9 mouse cellular contexts compared by ENCODE assay signal in genomic region chrX:105391680-105392462, GRCm38 (mm10).
A peak's percentile ranks its signal among the peaks of the same experiment; 100 is the strongest.
DNase-seq lines count a peak whose midpoint lies in the region; ATAC-seq lines count a peak whose summit lies in the region.
"Had no signal": no experiment of that assay in that cellular context is flagged by ENCODE, and none has a peak within 500 bp of the region (broad histone marks: within the 10 kb centered on the region; RNA-seq: fewer than 3 reads in every experiment).

No protein-coding gene starts in this region.

- H3K4me1 ChIP-seq in forebrain, embryonic 14.5 days (ENCODE audit: control insufficient read depth, insufficient read depth, low read length) = no peaks in the 10 kb centered on the region; the same call in 1 of the 2 replicates
- H3K4me1 ChIP-seq in neural tube, embryonic 12.5 days = no peaks in the 10 kb centered on the region
- H3K4me1 ChIP-seq: lung, embryonic 15.5 days had no signal

- H3K9me3 ChIP-seq in forebrain, embryonic 14.5 days (replicated peaks; ENCODE audit: control insufficient read depth, low read length) = no peaks in the 10 kb centered on the region
- no peaks in the 10 kb centered on the region for H3K9me3 ChIP-seq in neural tube, embryonic 12.5 days
- H3K9me3 ChIP-seq: lung, embryonic 15.5 days had no signal

- peak overlapping the region; percentile 35 for H3K4me3 ChIP-seq in forebrain, embryonic 14.5 days (ENCODE audit: low read depth, low read length)
- H3K4me3 ChIP-seq in neural tube, embryonic 12.5 days = peak overlapping the region; percentile 27
- H3K4me3 ChIP-seq: lung, embryonic 15.5 days had no signal

- peak; percentile 1 for DNase-seq in adrenal gland, adult 8-10 months
- DNase-seq in adrenal gland, postnatal 10 days = no peak
- peak; percentile 96 for DNase-seq in forebrain, embryonic 14.5 days (ENCODE audit: low spot score)
- DNase-seq in layer of hippocampus, postnatal 14 days (ENCODE audit: low spot score in 2 of 2) = peak; percentile 69 to 86
- no peak for DNase-seq in gastrocnemius, postnatal 4 days (ENCODE audit: low spot score in 2 of 2)
- DNase-seq in adrenal gland, postnatal 14 days = no peak

- H3K27ac ChIP-seq in forebrain, embryonic 14.5 days (ENCODE audit: low read depth, low read length) = peak overlapping the region; percentile 83
- H3K27ac ChIP-seq in neural tube, embryonic 12.5 days = peak overlapping the region; percentile 46; the same call in 1 of the 2 replicates
- H3K27ac ChIP-seq: lung, embryonic 15.5 days had no signal

- WGBS in forebrain, embryonic 14.5 days = 33% methylated on average over 8 of the region's 8 CpGs
- 21% methylated on average over 8 of the region's 8 CpGs for WGBS in neural tube, embryonic 12.5 days

- peak; percentile 98 for ATAC-seq in forebrain, embryonic 14.5 days
- ATAC-seq in neural tube, embryonic 12.5 days (ENCODE audit: low FRiP score, low read depth) = peak; percentile 96
- no peak for ATAC-seq in CD4-positive, CD25-positive, alpha-beta regulatory T cell, adult 4 months

- no peaks in the 10 kb centered on the region for H3K27me3 ChIP-seq in forebrain, embryonic 14.5 days (replicated peaks; ENCODE audit: control insufficient read depth, insufficient read depth, low read length)
- no peaks in the 10 kb centered on the region for H3K27me3 ChIP-seq in neural tube, embryonic 12.5 days (replicated peaks)

- H3K4me2 ChIP-seq in forebrain, embryonic 14.5 days (ENCODE audit: low read length) = peak overlapping the region; percentile 50
- H3K4me2 ChIP-seq in neural tube, embryonic 12.5 days (replicated peaks) = peak overlapping the region; percentile 53
- H3K4me2 ChIP-seq: lung, embryonic 15.5 days had no signal

- peak overlapping the region; percentile 55 for H3K9ac ChIP-seq in forebrain, embryonic 14.5 days (ENCODE audit: low read length)
- peak overlapping the region; percentile 33; the same call in 1 of the 2 replicates for H3K9ac ChIP-seq in neural tube, embryonic 12.5 days
- H3K9ac ChIP-seq: lung, embryonic 15.5 days had no signal

- H3K36me3 ChIP-seq in forebrain, embryonic 14.5 days (ENCODE audit: control insufficient read depth, insufficient read depth, low read length) = peaks cover 7% of the 10 kb centered on the region; the same call in 1 of the 2 replicates
- H3K36me3 ChIP-seq in neural tube, embryonic 12.5 days = no peaks in the 10 kb centered on the region; the same call in 1 of the 2 replicates
- H3K36me3 ChIP-seq: lung, embryonic 15.5 days had no signal

Comparison
In these comparisons a context has a peak if more than half of its experiments do, and no peak if none do; other contexts are left out.
1. DNase-seq: peak in adrenal gland, adult 8-10 months (single experiment), forebrain, embryonic 14.5 days (single experiment) and layer of hippocampus, postnatal 14 days (2 of 2); none in adrenal gland, postnatal 10 days (single experiment), gastrocnemius, postnatal 4 days (0 of 2) and adrenal gland, postnatal 14 days (single experiment).